Mouse (Mus musculus): Measurements from ENCODE around the gene Wnt7b.

- TF ChIP-seq CTCF (IDR thresholded peaks at IDR 0.05; ENCODE audit: low read depth, low read length) (no peak), POLR2A (IDR thresholded peaks at IDR 0.05; ENCODE audit: extremely low read depth, insufficient read depth, low read length) (no peak)
These were observed 18.4 kb upstream of the Wnt7b start for GRCm38 (mm10) chr15:85600696-85601094.

Data from liver, adult 2 months (tissue).